Mouse (Mus musculus) ES-E14 (cell line): ENCODE data around the gene Psd4.

Source experiments
- CHD2 ChIP-seq: IDR thresholded peaks from 2 replicates; pipeline ENCODE4 v1.6.1; 2014; ENCODE audit warnings: mild to moderate bottlenecking, low read depth, low read length, inconsistent platforms
- MAFK ChIP-seq: IDR thresholded peaks from 2 replicates; pipeline ENCODE4 v1.6.1; 2014; ENCODE audit warnings: mild to moderate bottlenecking, low read depth, low read length, inconsistent platforms; ENCODE audit not compliant: insufficient read depth

DNA sequence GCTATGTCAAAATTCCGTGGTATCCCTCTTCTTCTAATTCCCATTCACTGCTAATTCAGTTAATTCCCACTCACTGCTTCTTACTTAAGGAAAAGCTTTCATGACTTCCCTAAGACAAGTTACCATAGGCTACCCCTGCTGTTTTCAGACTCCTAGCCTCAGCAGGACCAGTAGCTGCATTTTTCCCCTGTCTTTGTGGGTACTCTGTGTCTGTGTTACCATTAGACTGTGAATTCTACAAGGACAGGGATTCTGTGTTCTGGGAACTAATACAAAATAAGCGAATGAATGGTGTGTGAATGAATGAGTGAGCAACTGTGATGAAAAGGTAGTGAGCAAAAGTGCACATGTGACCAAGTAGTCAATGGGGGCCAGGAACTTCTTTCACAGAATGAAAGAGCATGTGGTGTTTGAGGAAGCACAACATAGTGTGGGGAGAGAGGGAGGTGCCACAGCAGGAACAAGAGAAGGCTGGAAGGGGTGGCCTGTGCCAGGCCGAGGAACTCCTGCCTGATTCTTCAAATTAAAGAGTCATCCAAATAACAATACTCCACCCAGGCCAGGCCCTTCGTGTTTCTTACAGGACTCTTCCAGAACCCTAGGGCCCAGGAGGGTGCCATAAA is 75.0 kb downstream of the Psd4 start:
- no peak for TF ChIP-seq CHD2
- no peak for TF ChIP-seq MAFK
